Mouse (Mus musculus) erythroblast, embryonic 14.5 days (primary cell): Measurements from ENCODE around the gene Creb3l1. TPM values are rescaled to one million over a fixed set of nuclear protein-coding genes. Genes with fewer than 3 reads are reported as not detected.

Experiments
- H3K27me3 ChIP-seq: 2 replicates; pipeline ENCODE4 v1.6.1; 2012; ENCODE audit warnings: inconsistent platforms; ENCODE audit not compliant: control insufficient read depth
- H3K36me3 ChIP-seq: 2 replicates; pipeline ENCODE4 v1.6.1; 2012; ENCODE audit warnings: mild to moderate bottlenecking, inconsistent platforms; ENCODE audit not compliant: control insufficient read depth
- H3K4me1 ChIP-seq: 2 replicates; pipeline ENCODE4 v1.6.1; 2012; ENCODE audit warnings: inconsistent platforms; ENCODE audit not compliant: control insufficient read depth
- H3K4me3 ChIP-seq: replicated peaks from 2 replicates; pipeline ENCODE3; 2012; ENCODE audit warnings: moderate library complexity, mild to moderate bottlenecking, inconsistent platforms
- H3K9me3 ChIP-seq: 2 replicates; pipeline ENCODE4 v1.6.1; 2012; ENCODE audit warnings: low read length, inconsistent platforms, mixed read lengths; ENCODE audit not compliant: control insufficient read depth
- GATA1 ChIP-seq: IDR thresholded peaks from 2 replicates; pipeline ENCODE4 v1.6.1; 2012; ENCODE audit warnings: low read length, inconsistent platforms, mixed read lengths
- TAL1 ChIP-seq: IDR thresholded peaks from 3 replicates; pipeline ENCODE4 v1.6.1; 2012; ENCODE audit warnings: low read length, inconsistent platforms, mixed read lengths
- polyA plus RNA-seq: library from polyadenylated mRNA; stranded (reverse); fragments of >175 nt; gene quantifications from 2 replicates; pipeline ENCODE4 v1.2.3, GENCODE M21; 2012

Gene Creb3l1
- polyA plus RNA-seq, 1 experiment: 0.03 TPM

DNA sequence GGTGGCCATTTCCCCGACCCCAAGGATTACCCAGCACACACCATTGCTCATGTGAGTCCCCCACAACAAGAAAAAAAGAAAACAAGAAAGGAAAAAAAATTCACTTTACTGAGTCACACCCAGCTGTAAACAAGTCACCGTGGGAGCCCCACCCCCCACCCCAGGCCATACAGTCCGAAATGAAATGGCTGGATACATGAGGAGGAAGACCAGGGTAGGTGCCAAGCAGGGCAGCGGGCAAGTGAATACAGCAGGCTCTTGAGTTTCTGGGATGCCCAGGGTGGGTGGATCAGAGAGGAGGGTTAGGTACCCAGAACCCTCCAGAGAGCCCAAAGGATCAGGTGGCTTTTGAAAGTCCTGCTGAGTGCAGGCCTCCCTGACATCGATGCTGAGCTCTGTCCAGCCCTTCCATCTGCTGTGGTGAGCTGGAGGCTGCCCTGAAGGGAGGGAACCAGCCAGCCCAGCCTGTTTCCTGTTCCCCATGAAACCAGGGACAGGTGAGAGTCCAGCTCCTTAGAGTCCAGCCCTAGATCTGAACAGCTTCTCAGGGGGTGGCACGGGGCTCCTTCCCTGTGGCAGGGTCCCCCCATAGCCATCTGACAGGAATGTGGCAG, 91.5 kb downstream of the Creb3l1 start:
- Histone ChIP-seq H3K4me3 (peak overlapping the region; percentile 34), H3K4me1 (peaks cover 39% of the 10 kb centered on the region), H3K36me3 (peaks cover 51% of the 10 kb centered on the region), H3K27me3 (peaks cover 40% of the 10 kb centered on the region), H3K9me3 (no peaks in the 10 kb centered on the region)
- TF ChIP-seq GATA1 (no peak), TAL1 (no peak)

Other genes with a start within 250 kb of the Creb3l1 start
- 0.03 TPM in 1 of 2 replicates, not detected in the other for gene Chrm4, start 97.3 kb downstream of the Creb3l1 start, polyA plus RNA-seq
- gene Mdk, start 92.2 kb downstream of the Creb3l1 start, polyA plus RNA-seq: 1.1 and 1.8 TPM in 2 replicates
- not detected in 2 replicates for gene Gm9821, start 78.8 kb downstream of the Creb3l1 start, polyA plus RNA-seq
- 6.0 and 8.4 TPM in 2 replicates for gene Dgkz, start 48.6 kb downstream of the Creb3l1 start, polyA plus RNA-seq
- 0.10 and 0.15 TPM in 2 replicates for gene Phf21a, start 68.6 kb upstream of the Creb3l1 start, polyA plus RNA-seq